Mouse (Mus musculus) kidney, adult 2 months (tissue): ENCODE measurements around the gene Dhx29. TPM values are rescaled to one million over a fixed set of nuclear protein-coding genes. Genes with fewer than 3 reads are reported as not detected.

Experiments used
- DNase-seq: peaks from one replicate; pipeline ENCODE4 v3.0.0; 2021
- H3K27ac ChIP-seq: fragments of 200-500 bp; 2 replicates; pipeline ENCODE4 v1.5.1; 2012; ENCODE audit warnings: low read depth, low read length, control low read depth, inconsistent platforms; ENCODE audit not compliant: insufficient read depth
- H3K27me3 ChIP-seq: fragments of 200-500 bp; replicated peaks from 2 replicates; pipeline ENCODE4 v1.6.1; 2012; ENCODE audit warnings: mild to moderate bottlenecking, moderate library complexity, low read length, inconsistent platforms; ENCODE audit not compliant: control insufficient read depth, insufficient read depth
- H3K36me3 ChIP-seq: fragments of 200-500 bp; 2 replicates; pipeline ENCODE4 v1.6.1; 2012; ENCODE audit warnings: mild to moderate bottlenecking, moderate library complexity, low read length, inconsistent platforms; ENCODE audit not compliant: control insufficient read depth, insufficient read depth
- H3K4me1 ChIP-seq: fragments of 200-500 bp; 2 replicates; pipeline ENCODE4 v1.6.1; 2011; ENCODE audit warnings: low read length; ENCODE audit not compliant: control insufficient read depth, insufficient read depth
- H3K4me3 ChIP-seq: fragments of 200-500 bp; 2 replicates; pipeline ENCODE4 v1.5.1; 2011; ENCODE audit warnings: mild to moderate bottlenecking, low read depth, low read length, control low read depth; ENCODE audit not compliant: insufficient read depth
- CTCF ChIP-seq: fragments of 200-500 bp; conservative IDR thresholded peaks from 2 replicates; pipeline ENCODE4 v1.5.1; 2011; ENCODE audit warnings: low read depth, mild to moderate bottlenecking, control low read depth, low read length, moderate library complexity, mixed read lengths; ENCODE audit not compliant: insufficient read depth, insufficient read length
- POLR2A ChIP-seq: fragments of 200-500 bp; IDR thresholded peaks from one replicate; pipeline ENCODE4 v1.6.1; 2011; ENCODE audit warnings: low read depth, low read length, control low read depth
- WGBS: fragments of 180-500 bp; shearing (Covaris S2); methylation state at CpG from one replicate; pipeline ENCODE4 v1.1.7; 2018; 5-methylcytosine and 5-hydroxymethylcytosine counted together
- polyA plus RNA-seq: library from polyadenylated mRNA; depleted of rRNA; stranded (reverse); fragments of >200 nt; gene quantifications from 2 replicates; pipeline ENCODE4 v1.2.3, GENCODE M21; 2012; rRNA removed

Gene Dhx29
- polyA plus RNA-seq, result 3.9 and 4.0 TPM in 2 replicates

GRCm38 (mm10) chr13:112927287-112928001, at the start of gene Dhx29, which contains the start of gene Mtrex:
TSS of gene Dhx29 (plus strand) at chr13:112927454.
TSS of gene Mtrex (minus strand) at chr13:112927398.
- peak; percentile 100 for DNase-seq
- TF ChIP-seq POLR2A (no peak), CTCF (no peak)
- peak within 1 kb of the TSS; percentile 72 for H3K27ac ChIP-seq
- peaks cover 12% of the 10 kb centered on the region; the same call in 1 of the 2 replicates for H3K4me1 ChIP-seq
- peak within 1 kb of the TSS; percentile 78 for H3K4me3 ChIP-seq
- WGBS, result under 1% methylated on average over 57 of the region's 57 CpGs
- H3K27me3 ChIP-seq, result no peaks in the 10 kb centered on the region
- no peaks in the 10 kb centered on the region for H3K36me3 ChIP-seq

- Histone ChIP-seq H3K27ac (no peak overlapping the region), H3K4me3 (no peak overlapping the region), H3K4me1 (no peaks in the 10 kb centered on the region), H3K36me3 (peaks cover 10% of the 10 kb centered on the region), H3K27me3 (no peaks in the 10 kb centered on the region)
- DNase-seq, result no peak
- 52% methylated on average over 12 of the region's 12 CpGs for WGBS
- TF ChIP-seq POLR2A, result no peak
- TF ChIP-seq CTCF, result no peak
These were observed 40.0 kb upstream of the Dhx29 start for GRCm38 (mm10) chr13:112887234-112887633.

GRCm38 (mm10) chr13:112902176-112902575, 25.1 kb upstream of the Dhx29 start:
- 45% methylated on average over 3 of the region's 3 CpGs for WGBS
- H3K27me3 ChIP-seq, result no peaks in the 10 kb centered on the region
- DNase-seq, result peak; percentile 58
- H3K4me1 ChIP-seq, result no peaks in the 10 kb centered on the region
- peaks cover 15% of the 10 kb centered on the region for H3K36me3 ChIP-seq
- H3K4me3 ChIP-seq, result no peak overlapping the region
- H3K27ac ChIP-seq, result no peak overlapping the region
- TF ChIP-seq POLR2A (no peak), CTCF (no peak)

DNA sequence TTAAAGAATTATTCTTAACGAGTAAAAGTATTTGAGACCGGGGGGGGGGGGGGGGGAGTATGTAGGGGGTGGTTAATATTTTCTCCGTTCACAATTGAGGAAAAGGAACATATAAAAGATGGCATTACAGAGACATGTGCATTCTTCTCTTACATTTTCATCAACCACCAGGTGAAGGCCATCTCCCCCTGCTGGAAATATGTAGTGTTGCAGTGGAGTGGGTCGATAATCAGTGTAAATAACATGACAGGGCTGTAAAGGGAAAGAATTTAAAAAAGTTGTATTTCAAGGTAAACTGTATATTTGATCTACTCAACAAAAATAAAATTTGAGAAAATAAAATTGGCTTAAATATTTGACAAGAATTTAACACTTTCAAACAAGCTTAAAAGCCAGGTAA, 17.6 kb upstream of the Dhx29 start:
- Histone ChIP-seq H3K27ac (no peak overlapping the region), H3K36me3 (peaks cover 1% of the 10 kb centered on the region; the same call in 1 of the 2 replicates), H3K4me3 (no peak overlapping the region), H3K4me1 (no peaks in the 10 kb centered on the region), H3K27me3 (no peaks in the 10 kb centered on the region)
- no peak for TF ChIP-seq POLR2A
- 0 out of 2 replicates have a peak, but pooled peaks have one; percentile 32 for TF ChIP-seq CTCF
- WGBS, result 35% methylated on average over 4 of the region's 4 CpGs
- peak; percentile 51 for DNase-seq

- Histone ChIP-seq H3K27me3 (no peaks in the 10 kb centered on the region), H3K4me3 (no peak overlapping the region), H3K36me3 (no peaks in the 10 kb centered on the region; the same call in 1 of the 2 replicates), H3K4me1 (no peaks in the 10 kb centered on the region), H3K27ac (no peak overlapping the region)
- DNase-seq, result no peak
- WGBS, result 82% methylated on average over 4 of the region's 4 CpGs
- TF ChIP-seq CTCF (no peak), POLR2A (no peak)
These were observed 16.8 kb upstream of the Dhx29 start for GRCm38 (mm10) chr13:112910434-112910833.

- Histone ChIP-seq H3K27ac (peak overlapping the region; percentile 16; the same call in 1 of the 2 replicates), H3K4me1 (peaks cover 2% of the 10 kb centered on the region; the same call in 1 of the 2 replicates), H3K4me3 (no peak overlapping the region), H3K27me3 (no peaks in the 10 kb centered on the region), H3K36me3 (peaks cover 5% of the 10 kb centered on the region)
- WGBS, result 61% methylated on average over 4 of the region's 4 CpGs
- no peak for TF ChIP-seq CTCF
- no peak for TF ChIP-seq POLR2A
- DNase-seq, result peak; percentile 83
These were observed 8.0 kb upstream of the Dhx29 start for GRCm38 (mm10) chr13:112919141-112919865.

- 72% methylated on average over 3 of the region's 3 CpGs for WGBS
- H3K4me3 ChIP-seq, result no peak overlapping the region
- TF ChIP-seq CTCF, result no peak
- no peak for TF ChIP-seq POLR2A
- H3K27ac ChIP-seq, result no peak overlapping the region
- DNase-seq, result no peak
- H3K27me3 ChIP-seq, result no peaks in the 10 kb centered on the region
- peaks cover 9% of the 10 kb centered on the region; the same call in 1 of the 2 replicates for H3K4me1 ChIP-seq
- H3K36me3 ChIP-seq, result peaks cover 5% of the 10 kb centered on the region
These were observed 6.3 kb upstream of the Dhx29 start for GRCm38 (mm10) chr13:112920906-112921305.
